Mouse (Mus musculus): ENCODE results near the gene Hid1. TPM values are rescaled to one million over a fixed set of nuclear protein-coding genes. Genes with fewer than 3 reads are reported as not detected.
A peak's percentile ranks its signal among the peaks of the same experiment; 100 is the strongest.

The Hid1 gene
- polyA plus RNA-seq, 1 experiment = 14.4 TPM

DNA sequence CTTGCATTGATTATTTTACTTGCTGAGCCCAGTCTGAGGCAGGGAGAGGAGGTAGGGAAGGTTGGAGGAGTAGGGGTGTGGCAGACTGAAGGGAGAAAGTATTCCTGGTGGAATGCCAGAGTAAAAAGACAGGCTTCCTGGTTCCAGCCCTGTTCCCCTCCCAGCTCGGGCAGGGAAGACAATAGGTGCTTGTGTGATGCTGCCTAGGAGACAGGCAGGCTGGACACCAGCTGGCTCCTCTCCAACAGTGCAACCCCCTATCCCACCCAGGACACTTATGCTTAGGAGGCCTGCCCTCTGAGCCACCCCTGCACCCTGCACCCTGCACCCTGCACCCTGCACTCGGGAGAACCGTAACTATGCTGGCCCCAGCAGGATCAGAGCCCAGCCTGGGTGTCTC is 8.3 kb downstream of the Hid1 start:
- no peaks in the 10 kb centered on the region for H3K27me3 ChIP-seq (ENCODE audit: control insufficient read depth, insufficient read depth, insufficient read length)
- no peaks in the 10 kb centered on the region for H3K79me2 ChIP-seq (ENCODE audit: control insufficient read depth, insufficient read depth)
- no peak overlapping the region for H3ac ChIP-seq (ENCODE audit: control insufficient read depth, insufficient read length, low read depth)
- H3K79me3 ChIP-seq (ENCODE audit: low read depth) = no peaks in the 10 kb centered on the region
- no peak overlapping the region for H3K4me3 ChIP-seq (ENCODE audit: insufficient read depth, poor library complexity, severe bottlenecking)
- no peaks in the 10 kb centered on the region for H3K36me3 ChIP-seq (ENCODE audit: control insufficient read depth, insufficient read depth)
- no peak for TF ChIP-seq CTCF (IDR thresholded peaks at IDR 0.05; ENCODE audit: control insufficient read depth, insufficient read depth, insufficient read length)
- no peak for TF ChIP-seq MYOD1 (IDR thresholded peaks at IDR 0.05; ENCODE audit: control insufficient read depth, insufficient read length, low read depth)
- no peak for TF ChIP-seq MYOG (IDR thresholded peaks at IDR 0.05; ENCODE audit: control insufficient read depth, extremely low read depth, insufficient read length)
- no peak for TF ChIP-seq MAX (IDR thresholded peaks at IDR 0.05)
- TF ChIP-seq USF1 (IDR thresholded peaks at IDR 0.05; ENCODE audit: low read depth) = no peak
- TF ChIP-seq FOSL1 (IDR thresholded peaks at IDR 0.05; ENCODE audit: insufficient read depth, low read length, poor library complexity, severe bottlenecking) = no peak
- TF ChIP-seq CEBPB (IDR thresholded peaks at IDR 0.05; ENCODE audit: low read depth) = no peak

DNA sequence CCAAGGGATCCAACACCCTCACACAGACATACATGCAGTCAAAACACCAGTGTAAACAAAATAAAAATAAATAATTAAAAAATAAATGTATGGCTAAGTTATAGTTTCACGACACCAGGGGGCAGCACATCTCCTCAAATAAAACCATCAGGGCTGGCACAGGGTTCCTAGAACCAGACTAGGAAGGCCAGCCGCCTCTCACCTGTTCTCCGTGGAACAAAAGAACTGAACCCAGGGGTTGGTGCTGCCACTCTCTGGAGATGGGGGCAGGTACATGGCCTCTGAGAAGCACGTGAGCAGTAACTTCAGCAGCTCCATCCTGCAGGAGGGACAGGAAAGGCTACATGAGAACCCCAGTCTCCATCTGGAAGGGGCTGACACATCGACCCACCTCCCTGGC is 9.1 kb downstream of the Hid1 start:
- Histone ChIP-seq H3K79me3 (ENCODE audit: low read depth) (no peaks in the 10 kb centered on the region), H3K79me2 (ENCODE audit: control insufficient read depth, insufficient read depth) (no peaks in the 10 kb centered on the region), H3K36me3 (ENCODE audit: control insufficient read depth, insufficient read depth) (no peaks in the 10 kb centered on the region), H3ac (ENCODE audit: control insufficient read depth, insufficient read length, low read depth) (no peak overlapping the region), H3K27me3 (ENCODE audit: control insufficient read depth, insufficient read depth, insufficient read length) (no peaks in the 10 kb centered on the region), H3K4me3 (ENCODE audit: insufficient read depth, poor library complexity, severe bottlenecking) (no peak overlapping the region)
- TF ChIP-seq MYOD1 (IDR thresholded peaks at IDR 0.05; ENCODE audit: control insufficient read depth, insufficient read length, low read depth) = no peak

DNA sequence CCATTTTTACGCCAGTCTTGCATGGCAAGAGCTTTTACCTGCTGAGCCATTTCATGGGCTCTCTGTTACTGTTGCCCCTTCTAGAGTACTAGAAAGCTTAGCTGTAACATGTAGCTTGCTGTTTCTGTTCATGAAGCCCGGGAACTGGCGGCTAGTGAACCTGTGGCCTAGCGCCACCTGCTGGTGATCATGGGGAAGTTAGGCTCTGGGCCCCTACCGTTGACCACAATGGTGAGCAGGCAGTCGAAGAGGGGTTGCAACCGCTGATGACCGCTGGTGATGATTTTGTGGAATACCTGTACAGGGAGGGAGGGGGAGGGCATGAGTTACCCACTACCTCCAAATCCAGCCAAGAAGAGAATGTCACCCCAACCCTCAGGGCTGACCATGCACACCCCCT is 13.4 kb downstream of the Hid1 start:
- no peaks in the 10 kb centered on the region for H3K79me3 ChIP-seq (ENCODE audit: low read depth)
- H3K27me3 ChIP-seq (ENCODE audit: control insufficient read depth, insufficient read depth, insufficient read length) = no peaks in the 10 kb centered on the region
- no peak for TF ChIP-seq MYOD1 (IDR thresholded peaks at IDR 0.05; ENCODE audit: control insufficient read depth, insufficient read length, low read depth)
- TF ChIP-seq CEBPB (IDR thresholded peaks at IDR 0.05; ENCODE audit: low read depth) = no peak
- TF ChIP-seq CTCF (IDR thresholded peaks at IDR 0.05; ENCODE audit: control insufficient read depth, insufficient read depth, insufficient read length) = peak; percentile 90
- TF ChIP-seq FOSL1 (IDR thresholded peaks at IDR 0.05; ENCODE audit: insufficient read depth, low read length, poor library complexity, severe bottlenecking) = no peak
- no peak for TF ChIP-seq MYOG (IDR thresholded peaks at IDR 0.05; ENCODE audit: control insufficient read depth, extremely low read depth, insufficient read length)
- TF ChIP-seq MAX (IDR thresholded peaks at IDR 0.05) = no peak
- no peak overlapping the region for H3ac ChIP-seq (ENCODE audit: control insufficient read depth, insufficient read length, low read depth)
- H3K79me2 ChIP-seq (ENCODE audit: control insufficient read depth, insufficient read depth) = no peaks in the 10 kb centered on the region
- no peak overlapping the region for H3K4me3 ChIP-seq (ENCODE audit: insufficient read depth, poor library complexity, severe bottlenecking)
- H3K36me3 ChIP-seq (ENCODE audit: control insufficient read depth, insufficient read depth) = no peaks in the 10 kb centered on the region

DNA sequence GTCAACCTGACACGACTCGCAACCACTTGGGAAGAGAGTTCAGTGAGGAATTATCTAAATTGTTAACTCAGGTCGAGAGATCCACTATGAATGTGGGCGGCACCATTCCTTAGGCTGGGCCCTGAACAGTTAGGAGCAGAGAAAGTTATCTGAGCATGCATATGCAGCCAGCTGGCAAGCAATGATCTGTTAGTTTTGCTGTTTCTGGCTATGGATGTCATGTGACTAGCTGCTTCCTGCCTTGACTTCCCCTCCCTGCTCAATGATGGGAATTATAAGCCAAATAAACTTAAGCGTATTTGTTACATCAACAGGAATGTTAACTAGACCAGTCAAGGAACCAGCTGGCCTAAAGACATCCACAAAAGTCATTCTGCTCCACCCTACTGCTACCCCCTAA is 14.2 kb downstream of the Hid1 start:
- Histone ChIP-seq H3K4me3 (ENCODE audit: insufficient read depth, poor library complexity, severe bottlenecking) (no peak overlapping the region), H3ac (ENCODE audit: control insufficient read depth, insufficient read length, low read depth) (no peak overlapping the region), H3K79me2 (ENCODE audit: control insufficient read depth, insufficient read depth) (no peaks in the 10 kb centered on the region), H3K79me3 (ENCODE audit: low read depth) (no peaks in the 10 kb centered on the region), H3K36me3 (ENCODE audit: control insufficient read depth, insufficient read depth) (no peaks in the 10 kb centered on the region), H3K27me3 (ENCODE audit: control insufficient read depth, insufficient read depth, insufficient read length) (no peaks in the 10 kb centered on the region)
- TF ChIP-seq USF1 (IDR thresholded peaks at IDR 0.05; ENCODE audit: low read depth) (peak; percentile 5), FOSL1 (IDR thresholded peaks at IDR 0.05; ENCODE audit: insufficient read depth, low read length, poor library complexity, severe bottlenecking) (no peak), MAX (IDR thresholded peaks at IDR 0.05) (no peak), CTCF (IDR thresholded peaks at IDR 0.05; ENCODE audit: control insufficient read depth, insufficient read depth, insufficient read length) (no peak), MYOG (IDR thresholded peaks at IDR 0.05; ENCODE audit: control insufficient read depth, extremely low read depth, insufficient read length) (no peak)

DNA sequence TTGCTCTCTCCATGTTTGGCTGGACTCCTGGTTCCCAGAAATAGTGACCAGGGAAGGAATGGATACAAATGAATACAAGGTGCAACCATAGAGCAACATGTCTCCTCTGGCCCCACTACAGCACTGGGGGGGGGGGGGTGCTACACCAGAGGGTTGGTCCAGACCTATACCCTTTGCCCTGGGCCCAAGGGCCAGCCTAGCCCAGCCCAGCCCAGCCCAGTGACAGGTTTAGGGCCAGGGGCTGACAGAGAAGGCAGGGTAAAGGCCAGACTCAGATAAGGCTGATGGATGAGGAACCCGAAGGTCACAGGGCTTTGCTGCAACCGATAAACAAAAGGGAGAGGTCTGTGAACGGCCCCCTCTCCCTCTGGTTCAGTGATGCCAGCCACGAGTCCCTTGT is 17.6 kb downstream of the Hid1 start:
- H3ac ChIP-seq (ENCODE audit: control insufficient read depth, insufficient read length, low read depth) = no peak overlapping the region
- H3K79me3 ChIP-seq (ENCODE audit: low read depth) = no peaks in the 10 kb centered on the region
- H3K36me3 ChIP-seq (ENCODE audit: control insufficient read depth, insufficient read depth) = no peaks in the 10 kb centered on the region
- no peaks in the 10 kb centered on the region for H3K79me2 ChIP-seq (ENCODE audit: control insufficient read depth, insufficient read depth)
- no peaks in the 10 kb centered on the region for H3K27me3 ChIP-seq (ENCODE audit: control insufficient read depth, insufficient read depth, insufficient read length)
- no peak overlapping the region for H3K4me3 ChIP-seq (ENCODE audit: insufficient read depth, poor library complexity, severe bottlenecking)
- TF ChIP-seq MAX (IDR thresholded peaks at IDR 0.05) (no peak), MYOG (IDR thresholded peaks at IDR 0.05; ENCODE audit: control insufficient read depth, extremely low read depth, insufficient read length) (no peak)

DNA sequence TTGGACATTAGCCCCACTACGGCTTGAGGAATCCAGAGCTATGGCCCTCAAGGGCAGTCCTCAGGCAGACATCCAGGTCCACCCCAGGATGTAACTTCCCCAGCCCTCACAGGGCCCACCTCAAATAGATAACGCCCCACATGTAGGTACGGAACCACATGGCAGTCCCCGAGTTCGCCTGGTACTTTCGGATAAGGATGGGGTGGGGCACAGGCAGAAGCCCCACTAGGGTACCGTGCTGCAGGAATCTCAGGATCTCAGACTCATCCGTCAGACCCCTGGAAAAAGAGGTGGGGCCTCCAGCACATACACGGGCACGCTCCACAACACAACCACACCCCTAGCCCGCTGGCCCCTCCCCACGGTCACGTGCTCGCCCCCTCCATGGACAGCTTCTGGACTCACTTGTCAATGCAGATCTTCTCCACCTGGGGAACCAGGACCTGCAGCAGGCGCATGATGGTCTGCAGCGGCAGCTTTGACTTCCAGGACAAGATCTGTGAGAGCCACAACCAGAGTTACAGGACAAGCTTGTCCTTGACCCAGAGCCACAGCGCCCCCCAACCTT is 18.8 kb downstream of the Hid1 start:
- Histone ChIP-seq H3K36me3 (ENCODE audit: control insufficient read depth, insufficient read depth) (no peaks in the 10 kb centered on the region), H3K79me3 (ENCODE audit: low read depth) (no peaks in the 10 kb centered on the region), H3K4me3 (ENCODE audit: insufficient read depth, poor library complexity, severe bottlenecking) (no peak overlapping the region), H3K79me2 (ENCODE audit: control insufficient read depth, insufficient read depth) (no peaks in the 10 kb centered on the region), H3ac (ENCODE audit: control insufficient read depth, insufficient read length, low read depth) (no peak overlapping the region), H3K27me3 (ENCODE audit: control insufficient read depth, insufficient read depth, insufficient read length) (no peaks in the 10 kb centered on the region)
- TF ChIP-seq MYOD1 (IDR thresholded peaks at IDR 0.05; ENCODE audit: control insufficient read depth, insufficient read length, low read depth) = no peak

Data from C2C12 (cell line).